Mouse (Mus musculus): ENCODE measurements at regions not wholly inside any gene's neighbourhood (a gene's known extent, or its start where the extent isn't known, plus 50 kb on each side); places are given as distances from the start of the nearest gene placed in this dataset.
A peak's percentile ranks its signal among the peaks of the same experiment; 100 is the strongest.

- peak; percentile 77 for DNase-seq (ENCODE audit: low read depth, low spot score)
These were observed 343.7 kb upstream of the Smim15 start for GRCm38 (mm10) chr13:107700268-107701139.

DNA sequence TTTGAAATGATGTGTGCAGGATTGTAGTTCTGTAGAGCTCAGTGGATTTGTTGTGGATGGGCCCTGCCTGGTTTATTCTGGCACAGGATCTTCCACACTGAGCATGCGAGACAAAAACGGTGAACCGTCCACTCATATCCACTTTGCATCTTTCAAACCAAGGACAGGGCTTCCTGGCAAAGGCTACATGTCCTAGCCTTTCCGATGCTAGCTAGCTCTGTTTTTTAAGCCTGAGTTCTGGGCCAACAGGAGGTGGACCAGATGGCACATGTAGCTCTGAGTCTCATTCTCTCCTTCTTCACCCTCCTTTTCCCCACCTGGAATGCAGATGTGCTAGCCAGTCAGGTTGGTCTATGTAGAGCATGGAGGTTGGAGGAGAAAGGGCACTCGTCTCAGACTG, 345.0 kb upstream of the Smim15 start:
- DNase-seq (ENCODE audit: low read depth, low spot score): peak; percentile 57

DNA sequence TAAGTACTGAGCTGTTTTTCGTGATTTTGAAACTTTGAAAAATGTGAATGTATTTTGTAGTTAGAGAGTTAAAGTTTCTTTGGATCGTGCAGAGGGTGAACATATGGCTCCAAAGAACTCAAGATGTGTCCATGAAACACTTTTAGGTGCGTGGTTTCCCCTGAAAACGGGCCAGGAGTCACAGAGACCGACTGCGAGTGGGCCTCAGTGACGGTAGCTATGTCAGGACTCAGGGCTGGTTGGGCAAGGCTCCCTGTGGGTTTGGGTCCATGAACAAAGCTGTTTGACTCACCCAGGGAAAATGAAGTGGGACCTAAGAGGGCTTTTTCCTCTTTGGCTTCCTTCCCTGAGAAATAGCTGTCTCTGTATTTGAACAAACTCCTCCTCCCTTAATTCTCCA, 345.9 kb upstream of the Smim15 start:
- DNase-seq (ENCODE audit: low read depth, low spot score): peak; percentile 78

GRCm38 (mm10) chr13:107692123-107692830, 352.0 kb upstream of the Smim15 start:
- DNase-seq (ENCODE audit: low read depth, low spot score): no peak

DNA sequence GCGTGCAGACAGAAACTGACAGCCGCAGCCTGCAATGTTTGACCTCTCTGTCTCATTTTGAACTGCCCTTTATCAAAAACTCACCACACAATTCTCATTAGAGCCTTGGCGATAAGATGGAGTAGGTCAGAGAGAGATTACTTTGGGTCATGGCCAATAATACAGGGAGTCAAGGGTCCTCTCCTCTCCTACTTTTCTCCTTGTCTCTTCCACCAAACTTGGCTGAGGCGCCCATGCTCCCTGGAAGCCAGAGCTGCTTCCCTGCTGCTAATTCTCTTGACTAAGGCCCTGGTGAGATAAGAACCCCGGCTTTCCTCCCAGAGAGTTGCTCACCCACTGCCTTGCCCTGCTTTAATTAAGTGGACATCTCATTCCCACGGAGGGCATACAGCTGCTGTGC, 355.3 kb upstream of the Smim15 start:
- no peak for DNase-seq (ENCODE audit: low read depth, low spot score)

- DNase-seq (ENCODE audit: low read depth, low spot score): no peak
These were observed 359.0 kb upstream of the Smim15 start for GRCm38 (mm10) chr13:107685231-107685630.

GRCm38 (mm10) chr13:107683909-107684308, 360.3 kb upstream of the Smim15 start:
- DNase-seq (ENCODE audit: low read depth, low spot score): no peak

DNA sequence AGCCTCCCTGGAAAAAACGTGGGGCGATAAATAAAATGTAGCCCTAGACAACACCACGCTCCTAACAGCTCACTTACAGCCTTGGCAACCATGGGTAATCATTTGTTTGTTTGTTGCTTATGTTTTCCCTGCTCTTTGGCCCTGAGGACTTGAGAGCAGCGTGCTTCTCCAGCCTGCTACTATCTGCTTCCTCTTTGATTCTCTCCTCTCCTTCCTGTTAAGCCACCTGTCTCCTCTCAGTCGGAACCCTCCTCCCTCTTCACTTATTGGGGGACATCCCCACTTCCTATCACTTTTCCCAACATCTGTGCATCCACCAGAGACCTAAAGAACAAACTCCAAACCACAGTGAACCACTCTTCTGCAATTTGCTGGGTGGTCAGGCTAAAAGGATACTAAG, 362.5 kb upstream of the Smim15 start:
- no peak for DNase-seq (ENCODE audit: low read depth, low spot score)

DNA sequence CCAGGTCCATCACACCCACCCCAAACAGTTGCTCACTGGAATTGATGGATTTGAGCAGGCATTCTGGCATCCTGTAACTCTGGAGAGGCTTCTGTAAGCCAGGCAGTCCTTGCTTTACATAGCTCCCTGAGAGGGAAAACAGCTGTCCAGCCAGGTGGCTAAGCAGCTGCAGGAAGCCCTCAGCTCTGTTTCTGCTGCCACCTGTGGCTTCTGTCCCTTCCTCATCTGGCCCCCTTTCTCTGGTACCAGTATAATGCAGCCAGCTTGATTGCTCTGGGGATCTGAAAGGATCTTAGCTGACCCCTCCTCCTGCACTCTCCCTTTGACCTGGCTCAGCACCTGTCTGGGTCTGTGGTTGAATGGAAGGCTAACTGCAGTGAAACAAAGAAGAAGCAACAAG, 365.4 kb upstream of the Smim15 start:
- no peak for DNase-seq (ENCODE audit: low read depth, low spot score)

GRCm38 (mm10) chr13:107677091-107677470, 367.2 kb upstream of the Smim15 start:
- no peak for DNase-seq (ENCODE audit: low read depth, low spot score)

GRCm38 (mm10) chr13:107676310-107677090, 367.7 kb upstream of the Smim15 start:
- DNase-seq (ENCODE audit: low read depth, low spot score): no peak

DNA sequence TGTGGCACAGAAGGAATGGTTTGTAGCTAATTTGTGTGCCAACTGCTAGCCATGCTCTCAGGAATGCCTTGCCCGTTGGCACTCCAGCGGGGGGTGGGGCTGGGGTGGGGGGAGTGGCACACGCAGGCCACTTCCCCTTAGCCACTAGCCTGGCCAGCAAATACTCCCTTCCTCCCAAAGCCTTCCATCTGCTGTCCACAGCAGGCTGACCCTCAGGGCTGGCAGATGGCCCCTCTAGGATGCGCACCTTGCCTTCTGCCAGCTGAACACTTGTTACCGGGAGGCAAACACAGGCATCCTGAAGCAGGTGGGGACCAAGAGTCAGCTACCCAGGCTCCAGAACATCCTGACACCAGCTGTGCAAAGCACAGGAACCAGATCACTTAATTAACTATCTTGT, 372.1 kb upstream of the Smim15 start:
- DNase-seq (ENCODE audit: low read depth, low spot score): peak; percentile 86

DNA sequence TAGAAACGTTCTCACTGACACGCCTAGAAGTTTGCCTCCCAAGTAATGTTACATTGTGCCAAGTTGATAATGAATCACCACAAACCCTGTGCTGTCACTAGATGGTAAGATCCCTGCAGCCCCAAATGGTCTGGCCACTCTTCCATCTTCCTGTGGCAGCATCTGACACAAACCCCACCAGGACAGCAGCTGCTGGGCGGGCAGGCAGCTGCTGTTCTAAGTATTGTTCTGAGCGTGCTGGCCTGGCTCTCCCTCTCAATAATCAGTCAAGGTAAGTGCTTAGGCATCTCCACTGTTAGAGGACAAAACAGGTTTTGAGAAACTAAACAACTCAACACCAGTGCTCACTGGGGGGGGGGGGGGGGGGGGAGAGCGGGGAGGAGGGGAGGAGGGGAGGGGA, 375.7 kb upstream of the Smim15 start:
- DNase-seq (ENCODE audit: low read depth, low spot score): no peak

- no peak for DNase-seq (ENCODE audit: low read depth, low spot score)
These were observed 378.5 kb upstream of the Smim15 start for GRCm38 (mm10) chr13:107665775-107666174.

DNA sequence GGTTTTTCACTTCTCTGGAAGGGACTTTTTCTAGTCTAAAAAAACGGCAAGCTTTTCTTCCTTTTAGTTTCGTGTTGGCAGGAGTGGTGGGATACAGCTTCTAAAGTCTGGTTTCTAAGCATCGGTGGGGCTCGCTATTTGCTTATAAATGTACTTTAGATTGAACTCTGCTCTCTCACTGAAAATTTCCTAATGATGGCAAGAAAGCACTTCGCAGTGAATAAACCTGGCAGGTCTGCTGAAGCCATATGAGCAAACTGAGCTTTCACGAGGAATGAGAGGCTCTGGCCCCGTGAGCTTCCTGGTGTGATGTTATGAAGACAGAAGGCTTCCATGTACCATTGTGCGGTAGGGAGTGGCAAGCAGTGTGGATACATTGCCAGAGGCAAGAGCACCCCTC, 380.0 kb upstream of the Smim15 start:
- DNase-seq (ENCODE audit: low read depth, low spot score): no peak

- no peak for DNase-seq (ENCODE audit: low read depth, low spot score)
These were observed 380.5 kb upstream of the Smim15 start for GRCm38 (mm10) chr13:107663745-107664144.

DNA sequence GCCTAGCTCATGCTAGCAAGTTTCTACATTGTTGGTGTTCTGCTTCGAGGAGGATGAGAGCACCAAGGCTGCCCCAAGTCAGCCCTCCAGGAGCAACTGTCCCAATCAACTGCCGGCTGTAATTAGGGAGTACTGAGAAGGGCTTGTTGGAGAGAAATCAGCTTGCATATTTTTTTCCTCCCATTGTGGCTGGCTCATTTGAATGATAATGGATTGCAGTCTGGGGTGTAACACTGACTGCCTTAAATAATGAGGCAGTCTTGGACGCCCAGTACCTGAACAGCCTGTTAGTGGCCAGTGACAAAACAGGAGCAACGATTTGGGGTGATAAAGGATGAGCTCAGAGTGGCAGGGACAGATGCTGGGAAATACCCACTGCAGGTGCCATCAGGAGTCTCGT, 382.8 kb upstream of the Smim15 start:
- DNase-seq (ENCODE audit: low read depth, low spot score): no peak

GRCm38 (mm10) chr13:107645865-107646645, 398.2 kb upstream of the Smim15 start:
- peak; percentile 47 for DNase-seq (ENCODE audit: low read depth, low spot score)

DNA sequence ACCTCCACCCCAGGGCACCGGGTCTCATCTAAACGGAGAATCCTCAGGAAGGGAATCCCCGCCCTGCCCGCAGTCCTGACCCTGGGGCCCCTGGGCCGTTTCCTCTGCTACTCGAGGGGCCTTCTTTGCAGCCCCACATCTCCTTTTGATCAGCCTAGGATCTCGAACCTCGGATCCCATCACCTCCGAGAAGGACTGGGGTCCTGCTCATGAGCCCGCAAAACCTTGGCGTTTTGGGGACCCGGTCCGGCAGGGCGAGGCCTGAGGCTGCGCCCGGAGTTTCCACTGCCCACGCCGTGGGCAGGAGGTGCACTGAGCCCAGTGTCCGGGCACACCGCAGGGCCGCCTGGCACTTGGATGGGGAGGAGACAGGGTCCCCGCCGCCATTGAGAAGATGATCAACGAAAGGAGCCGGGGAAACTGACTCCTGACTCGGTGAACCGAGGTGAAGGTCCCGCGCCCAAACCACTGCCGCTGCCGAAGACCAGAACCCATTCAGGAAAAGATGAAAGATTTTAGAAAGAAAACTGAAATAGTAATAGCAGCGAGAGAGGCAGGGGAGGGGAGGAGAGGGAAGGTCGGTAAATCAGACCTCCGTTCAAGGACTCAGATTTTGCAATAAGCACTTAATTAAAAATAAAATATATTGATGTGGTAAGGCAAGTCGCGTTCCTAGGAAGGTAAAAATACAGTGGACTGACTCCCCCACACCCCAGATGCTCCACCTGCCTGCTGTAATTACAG, 399.0 kb upstream of the Smim15 start:
- no peak for DNase-seq (ENCODE audit: low read depth, low spot score)

DNA sequence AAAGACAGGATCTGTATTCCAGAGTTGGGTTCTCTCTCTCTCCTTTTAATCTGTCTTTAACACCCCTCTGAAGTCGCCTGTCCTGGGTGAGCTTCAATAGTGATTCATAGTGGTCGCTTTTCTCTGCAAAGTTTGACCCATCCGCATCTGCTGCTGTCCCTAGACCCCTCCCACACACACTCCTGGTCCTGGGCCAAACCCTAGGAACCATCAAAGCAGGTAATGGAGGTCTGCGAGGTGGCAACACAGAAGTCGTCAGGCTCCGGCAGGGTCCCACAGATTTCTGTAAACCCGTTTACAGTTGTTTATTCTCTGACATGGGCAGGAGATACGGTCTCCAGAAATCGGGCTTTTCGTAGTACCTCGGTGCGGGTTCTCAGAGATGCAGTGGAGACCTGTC, 399.5 kb upstream of the Smim15 start:
- no peak for DNase-seq (ENCODE audit: low read depth, low spot score)

Measured in brain, adult 2 months (tissue).